Mouse (Mus musculus) subcutaneous adipose tissue, adult 2 months (tissue): Measurements from ENCODE around the gene Kcnj15. TPM values are rescaled to one million over a fixed set of nuclear protein-coding genes. Genes with fewer than 3 reads are reported as not detected.

ENCODE experiments used
- polyA plus RNA-seq: library from polyadenylated mRNA; depleted of rRNA; stranded (reverse); fragments of >200 nt; gene quantifications from 2 replicates; pipeline ENCODE4 v1.2.3, GENCODE M21; 2012; ENCODE audit warnings: low replicate concordance; rRNA removed

The Kcnj15 gene
- 1.2 and 3.8 TPM in 2 replicates for polyA plus RNA-seq

DNA sequence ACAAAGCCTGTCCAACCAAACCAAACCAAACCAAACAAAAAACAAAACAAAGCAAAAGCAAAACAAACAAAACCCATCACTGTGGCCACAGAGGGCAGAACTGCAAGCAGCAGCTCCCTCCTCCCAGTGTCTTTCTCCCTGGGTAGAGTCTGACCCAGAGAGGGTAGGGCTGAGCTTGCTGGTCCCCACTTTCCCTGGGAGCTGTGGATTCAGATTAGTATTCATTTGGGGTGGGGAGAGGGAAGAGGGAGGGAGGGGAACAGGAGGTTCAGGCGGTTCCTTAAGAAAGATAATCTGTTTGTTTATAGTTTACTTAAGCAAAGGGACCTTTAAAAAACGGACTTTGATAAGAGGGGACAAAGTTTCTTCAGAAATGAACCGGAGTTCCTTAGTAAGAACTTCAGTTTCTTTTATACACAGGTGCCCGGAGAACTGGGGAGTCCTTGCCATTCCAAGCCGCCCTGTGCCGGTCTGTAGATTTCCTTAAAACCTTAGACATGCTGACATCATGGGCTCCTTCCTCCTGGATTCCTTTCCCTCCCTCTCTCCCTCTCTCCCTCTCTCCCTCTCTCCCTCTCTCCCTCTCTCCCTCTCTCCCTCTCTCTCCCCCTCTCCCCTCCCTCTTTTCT is at the start of gene Kcnj15:
TSS of gene Kcnj15 (plus strand) at position 293 of the 629 bp plus-strand sequence.

